Mouse (Mus musculus) kidney, postnatal 0 days (tissue): ENCODE measurements around the gene Ifi35. TPM values are rescaled to one million over a fixed set of nuclear protein-coding genes. Genes with fewer than 3 reads are reported as not detected.
A peak's percentile ranks its signal among the peaks of the same experiment; 100 is the strongest.

Experiments used
- ATAC-seq: fragments of 200-750 bp; cut with Nextera tagmentation; replicated peaks from 2 replicates; pipeline ENCODE4 v1.8.0; 2017; ENCODE audit warnings: low read depth, moderate number of reproducible peaks, moderate TSS enrichment, moderate library complexity; ENCODE audit not compliant: low FRiP score
- DNase-seq: peaks from one replicate; pipeline ENCODE4 v3.0.0-alpha.2; 2016; ENCODE audit warnings: low spot score
- H3K27ac ChIP-seq: fragments of 300-500 bp; sonication (generic); 2 replicates; pipeline ENCODE4 v1.5.1; 2014; ENCODE audit warnings: mild to moderate bottlenecking
- H3K27me3 ChIP-seq: fragments of 300-500 bp; sonication (generic); 2 replicates; pipeline ENCODE4 v1.6.1; 2014; ENCODE audit warnings: low read length, mixed read lengths; ENCODE audit not compliant: insufficient read depth
- H3K36me3 ChIP-seq: fragments of 300-500 bp; sonication (generic); 2 replicates; pipeline ENCODE4 v1.6.1; 2014; ENCODE audit warnings: low read length, mixed read lengths; ENCODE audit not compliant: insufficient read depth
- H3K4me1 ChIP-seq: fragments of 300-500 bp; sonication (generic); replicated peaks from 2 replicates; pipeline ENCODE4 v1.6.1; 2014; ENCODE audit warnings: antibody characterized with exemption, low read length, mixed read lengths; ENCODE audit not compliant: insufficient read depth
- H3K4me2 ChIP-seq: fragments of 300-500 bp; sonication (generic); 2 replicates; pipeline ENCODE4 v1.6.1; 2014; ENCODE audit warnings: mild to moderate bottlenecking, low read length, moderate library complexity, mixed read lengths
- H3K4me3 ChIP-seq: fragments of 300-500 bp; sonication (generic); replicated peaks from 2 replicates; pipeline ENCODE4 v1.5.1; 2014; ENCODE audit warnings: low read depth, low read length
- H3K9ac ChIP-seq: fragments of 300-500 bp; sonication (generic); 2 replicates; pipeline ENCODE4 v1.6.1; 2014; ENCODE audit warnings: low read depth, low read length
- H3K9me3 ChIP-seq: fragments of 300-500 bp; sonication (generic); replicated peaks from 2 replicates; pipeline ENCODE4 v1.6.1; 2016; ENCODE audit warnings: low read length, inconsistent platforms, mixed read lengths
- CTCF ChIP-seq: IDR thresholded peaks from 2 replicates; pipeline ENCODE4 v1.5.1; 2016; ENCODE audit warnings: antibody characterized with exemption, low read depth, mild to moderate bottlenecking, moderate library complexity
- WGBS: fragments of 180-500 bp; shearing (Covaris S2); extraction: QIAGEN DNeasy Blood & Tissue Kit; methylation state at CpG from one replicate; pipeline ENCODE4 v1.1.7; 2014; 5-methylcytosine and 5-hydroxymethylcytosine counted together
- polyA plus RNA-seq: library from polyadenylated mRNA; unstranded; fragments of >200 nt; fragmentation: Nextera tagmentation; extraction: Ambion mirVana; gene quantifications from 2 replicates; pipeline ENCODE4 v1.2.1, GENCODE M21; 2015

The Ifi35 gene
- polyA plus RNA-seq, 1 experiment from 2014 or later: 30.8 TPM

GRCm38 (mm10) chr11:101452093-101452774, 4.0 kb downstream of the Ifi35 start:
- no peak for DNase-seq
- no peaks in the 10 kb centered on the region for H3K27me3 ChIP-seq
- H3K4me1 ChIP-seq: 0 out of 2 replicates have a peak, but pooled peaks cover 3% of the 10 kb centered on the region
- ATAC-seq: no peak
- no peak for TF ChIP-seq CTCF
- H3K9ac ChIP-seq: no peak overlapping the region
- no peak overlapping the region for H3K4me2 ChIP-seq
- 61% methylated on average over 10 of the region's 10 CpGs for WGBS
- no peak overlapping the region for H3K27ac ChIP-seq
- no peak overlapping the region for H3K4me3 ChIP-seq
- 0 out of 2 replicates have a peak, but pooled peaks cover 3% of the 10 kb centered on the region for H3K36me3 ChIP-seq
- H3K9me3 ChIP-seq: no peaks in the 10 kb centered on the region

DNA sequence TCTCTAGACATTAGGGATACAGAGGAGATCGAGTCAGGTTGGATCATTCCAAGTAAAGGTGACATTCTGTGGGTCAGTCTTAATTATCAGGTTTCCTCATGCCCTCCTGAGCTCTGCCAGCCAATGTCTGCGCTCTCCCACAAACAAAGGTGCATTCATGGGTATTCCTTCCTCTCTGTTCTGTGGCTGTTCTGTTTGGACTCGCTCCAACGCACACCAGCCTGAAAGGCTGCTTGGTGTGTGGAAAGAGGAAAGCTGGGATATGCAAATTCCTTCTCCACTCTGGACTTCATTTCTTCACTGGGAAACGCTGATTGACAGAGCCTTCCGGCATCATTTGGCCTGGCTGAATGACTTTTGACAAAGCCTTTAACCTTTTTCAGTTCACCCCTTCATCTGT, 6.5 kb downstream of the Ifi35 start:
- WGBS: 50% methylated on average over 6 of the region's 6 CpGs
- H3K27ac ChIP-seq: peak overlapping the region; percentile 36; the same call in 1 of the 2 replicates
- H3K4me1 ChIP-seq: no peaks in the 10 kb centered on the region
- H3K36me3 ChIP-seq: peaks cover 16% of the 10 kb centered on the region; the same call in 1 of the 2 replicates
- H3K9ac ChIP-seq: no peak overlapping the region
- TF ChIP-seq CTCF: no peak
- DNase-seq (no peak), ATAC-seq (no peak)
- no peak overlapping the region for H3K4me3 ChIP-seq
- H3K27me3 ChIP-seq: no peaks in the 10 kb centered on the region
- no peaks in the 10 kb centered on the region for H3K9me3 ChIP-seq
- H3K4me2 ChIP-seq: no peak overlapping the region

- no peaks in the 10 kb centered on the region for H3K4me1 ChIP-seq
- H3K36me3 ChIP-seq: peaks cover 20% of the 10 kb centered on the region
- TF ChIP-seq CTCF: no peak
- no peak overlapping the region for H3K9ac ChIP-seq
- no peak overlapping the region for H3K4me2 ChIP-seq
- no peak overlapping the region for H3K27ac ChIP-seq
- no peaks in the 10 kb centered on the region for H3K27me3 ChIP-seq
- no peaks in the 10 kb centered on the region for H3K9me3 ChIP-seq
- no peak overlapping the region for H3K4me3 ChIP-seq
- WGBS: 77% methylated on average over 7 of the region's 7 CpGs
- DNase-seq (no peak), ATAC-seq (no peak)
Measured at GRCm38 (mm10) chr11:101455627-101456026, 7.4 kb downstream of the Ifi35 start.

DNA sequence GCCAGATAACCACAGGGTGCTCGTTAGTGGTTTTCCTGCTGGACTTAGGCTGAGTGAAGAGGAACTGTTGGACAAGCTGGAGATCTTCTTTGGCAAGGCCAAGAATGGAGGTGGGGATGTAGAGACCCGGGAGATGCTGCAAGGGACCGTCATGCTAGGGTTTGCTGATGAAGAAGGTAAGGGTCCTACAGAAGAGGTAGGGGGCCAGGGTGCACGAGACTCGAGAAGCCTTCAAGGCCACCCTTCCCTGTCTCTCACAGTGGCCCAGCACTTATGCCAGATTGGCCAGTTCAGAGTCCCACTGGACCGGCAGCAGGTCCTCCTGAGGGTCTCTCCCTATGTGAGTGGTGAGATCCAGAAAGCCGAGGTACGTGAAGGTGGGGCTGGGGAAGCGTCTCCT, 9.4 kb downstream of the Ifi35 start:
- H3K9ac ChIP-seq: no peak overlapping the region
- no peak for ATAC-seq

GRCm38 (mm10) chr11:101458217-101458616, 10.0 kb downstream of the Ifi35 start:
- no peak for TF ChIP-seq CTCF
- WGBS: 87% methylated on average over 12 of the region's 12 CpGs
- H3K27me3 ChIP-seq: no peaks in the 10 kb centered on the region

More for the DNA sequence above, 9.4 kb downstream of the Ifi35 start:
- Histone ChIP-seq H3K4me1 (peaks cover 5% of the 10 kb centered on the region; the same call in 1 of the 2 replicates), H3K9me3 (no peaks in the 10 kb centered on the region), H3K4me2 (no peak overlapping the region), H3K27ac (no peak overlapping the region), H3K36me3 (peaks cover 25% of the 10 kb centered on the region), H3K4me3 (no peak overlapping the region), H3K27me3 (no peaks in the 10 kb centered on the region)
- WGBS: 92% methylated on average over 9 of the region's 9 CpGs
- DNase-seq: no peak
- no peak for TF ChIP-seq CTCF

GRCm38 (mm10) chr11:101459716-101460115, 11.5 kb downstream of the Ifi35 start:
- no peak for TF ChIP-seq CTCF
- H3K9me3 ChIP-seq: no peaks in the 10 kb centered on the region
- ATAC-seq: peak; percentile 51
- H3K36me3 ChIP-seq: peaks cover 25% of the 10 kb centered on the region
- no peak overlapping the region for H3K4me3 ChIP-seq
- no peak overlapping the region for H3K4me2 ChIP-seq
- 23% methylated on average over 4 of the region's 6 CpGs for WGBS
- peaks cover 19% of the 10 kb centered on the region for H3K4me1 ChIP-seq
- H3K27ac ChIP-seq: no peak overlapping the region
- 0 out of 2 replicates have a peak overlapping the region, but pooled peaks have one; percentile 35 for H3K9ac ChIP-seq
- H3K27me3 ChIP-seq: no peaks in the 10 kb centered on the region
- DNase-seq: no peak

More at GRCm38 (mm10) chr11:101458217-101458616, 10.0 kb downstream of the Ifi35 start:
- Histone ChIP-seq H3K9ac (no peak overlapping the region), H3K4me2 (no peak overlapping the region), H3K4me1 (peaks cover 7% of the 10 kb centered on the region; the same call in 1 of the 2 replicates), H3K27ac (no peak overlapping the region), H3K36me3 (peaks cover 25% of the 10 kb centered on the region), H3K4me3 (no peak overlapping the region), H3K9me3 (no peaks in the 10 kb centered on the region)
- no peak for ATAC-seq
- no peak for DNase-seq
